Mouse (Mus musculus) MEL (cell line): Measurements from ENCODE around the gene Acap1. TPM values are rescaled to one million over a fixed set of nuclear protein-coding genes. Genes with fewer than 3 reads are reported as not detected.
"Not testable (repeated sequence)": the region's sequence is repeated elsewhere in the genome, so short reads cannot be mapped to it uniquely, and the experiment has no call there.

Experiments used
- DNase-seq: peaks from one replicate; pipeline ENCODE4 v3.0.0; 2011; ENCODE audit warnings: low read depth, low spot score
- H3K27ac ChIP-seq: 2 replicates; pipeline ENCODE4 v1.5.1; 2012; ENCODE audit warnings: low read depth, mild to moderate bottlenecking, control low read depth, low read length, moderate library complexity; ENCODE audit not compliant: control insufficient read depth
- H3K27me3 ChIP-seq, 2 experiments: fragments of 150-350 bp in 1 of 2; sonication (generic) in 1 of 2; 2 replicates each; pipeline ENCODE4 v1.6.1; 2012; ENCODE audit warnings: low read length in 2 of 2, mild to moderate bottlenecking in 2 of 2, improper control_type of control experiment in 1 of 2, moderate library complexity in 1 of 2; ENCODE audit not compliant: insufficient read depth in 2 of 2, control insufficient read depth in 1 of 2
- H3K36me3 ChIP-seq, 2 experiments: 2 replicates each; pipeline ENCODE4 v1.6.1; 2012 to 2014; ENCODE audit warnings: low read length in 2 of 2, improper control_type of control experiment in 1 of 2, inconsistent platforms in 1 of 2, mild to moderate bottlenecking in 1 of 2; ENCODE audit not compliant: insufficient read depth in 2 of 2, control insufficient read depth in 1 of 2
- H3K4me1 ChIP-seq, 2 experiments: fragments of 150-350 bp in 1 of 2; sonication (generic) in 1 of 2; 2 replicates each; pipeline ENCODE4 v1.6.1; 2012; ENCODE audit warnings: low read length in 2 of 2, improper control_type of control experiment in 1 of 2, mild to moderate bottlenecking in 1 of 2; ENCODE audit not compliant: insufficient read depth in 2 of 2, control insufficient read depth in 1 of 2
- H3K4me3 ChIP-seq, 2 experiments: fragments of 150-350 bp in 1 of 2; sonication (generic) in 1 of 2; 2 replicates each; pipeline ENCODE4 v1.5.1; 2012; ENCODE audit warnings: low read depth in 2 of 2, low read length in 2 of 2, mild to moderate bottlenecking in 2 of 2, moderate library complexity in 2 of 2, control low read depth in 1 of 2, improper control_type of control experiment in 1 of 2; ENCODE audit not compliant: control insufficient read depth in 1 of 2, insufficient read depth in 1 of 2
- H3K79me2 ChIP-seq: 2 replicates; pipeline ENCODE4 v1.6.1; 2012; ENCODE audit warnings: mild to moderate bottlenecking, low read length, moderate library complexity; ENCODE audit not compliant: control insufficient read depth, poor library complexity, insufficient read depth
- H3K9ac ChIP-seq: 2 replicates; pipeline ENCODE4 v1.6.1; 2012; ENCODE audit warnings: low read depth, mild to moderate bottlenecking, control low read depth, low read length, moderate library complexity; ENCODE audit not compliant: control insufficient read depth, poor library complexity, severe bottlenecking
- H3K9me3 ChIP-seq: fragments of 150-350 bp; sonication (generic); replicated peaks from 2 replicates; pipeline ENCODE4 v1.6.1; 2012; ENCODE audit warnings: mild to moderate bottlenecking, low read length, improper control_type of control experiment, moderate library complexity; ENCODE audit not compliant: insufficient read depth
- BHLHE40 ChIP-seq: IDR thresholded peaks from 2 replicates; pipeline ENCODE4 v1.6.1; 2012; ENCODE audit warnings: low read depth, mild to moderate bottlenecking, inconsistent platforms, low read length, improper control_type of control experiment, borderline replicate concordance
- CHD1 ChIP-seq: IDR thresholded peaks from 2 replicates; pipeline ENCODE4 v1.6.1; 2012; ENCODE audit warnings: low read depth, mild to moderate bottlenecking, inconsistent platforms, low read length, improper control_type of control experiment
- CHD2 ChIP-seq: IDR thresholded peaks from 2 replicates; pipeline ENCODE4 v1.6.1; 2011; ENCODE audit warnings: low read length, improper control_type of control experiment
- ELF1 ChIP-seq: IDR thresholded peaks from 2 replicates; pipeline ENCODE4 v1.6.1; 2014; ENCODE audit warnings: low read depth, mild to moderate bottlenecking, inconsistent platforms, low read length, improper control_type of control experiment, moderate library complexity
- EP300 ChIP-seq, 2 experiments: IDR thresholded peaks; 2 replicates each; pipeline ENCODE4 v1.6.1; 2011; ENCODE audit warnings: improper control_type of control experiment in 2 of 2, low read length in 2 of 2, low read depth in 1 of 2, mild to moderate bottlenecking in 1 of 2
- ETS1 ChIP-seq: IDR thresholded peaks from 2 replicates; pipeline ENCODE4 v1.6.1; 2012; ENCODE audit warnings: low read depth, mild to moderate bottlenecking, inconsistent platforms, low read length, improper control_type of control experiment, moderate library complexity
- GATA1 ChIP-seq: IDR thresholded peaks from 2 replicates; pipeline ENCODE4 v1.6.1; 2011; ENCODE audit warnings: low read depth, low read length, improper control_type of control experiment
- HCFC1 ChIP-seq: IDR thresholded peaks from 2 replicates; pipeline ENCODE4 v1.6.1; 2012; ENCODE audit warnings: low read depth, mild to moderate bottlenecking, inconsistent platforms, low read length, improper control_type of control experiment, moderate library complexity
- KAT2A ChIP-seq: conservative IDR thresholded peaks from 2 replicates; pipeline ENCODE4 v1.6.1; 2012; ENCODE audit warnings: low read depth, low read length, improper control_type of control experiment, inconsistent platforms
- MAFK ChIP-seq: IDR thresholded peaks from 2 replicates; pipeline ENCODE4 v1.6.1; 2011; ENCODE audit warnings: low read depth, mild to moderate bottlenecking, low read length, improper control_type of control experiment, borderline replicate concordance
- MAX ChIP-seq: IDR thresholded peaks from 2 replicates; pipeline ENCODE4 v1.6.1; 2011; ENCODE audit warnings: low read length, improper control_type of control experiment
- MAZ ChIP-seq: IDR thresholded peaks from 2 replicates; pipeline ENCODE4 v1.6.1; 2012; ENCODE audit warnings: low read depth, mild to moderate bottlenecking, inconsistent platforms, low read length, improper control_type of control experiment
- MXI1 ChIP-seq: IDR thresholded peaks from 2 replicates; pipeline ENCODE4 v1.6.1; 2011; ENCODE audit warnings: mild to moderate bottlenecking, low read depth, low read length, improper control_type of control experiment
- MYB ChIP-seq: IDR thresholded peaks from 2 replicates; pipeline ENCODE4 v1.6.1; 2011; ENCODE audit warnings: mild to moderate bottlenecking, low read depth, low read length, improper control_type of control experiment
- MYC ChIP-seq: IDR thresholded peaks from 2 replicates; pipeline ENCODE4 v1.6.1; 2011; ENCODE audit warnings: low read depth, mild to moderate bottlenecking, low read length, improper control_type of control experiment, moderate library complexity
- NELFE ChIP-seq: IDR thresholded peaks from 2 replicates; pipeline ENCODE4 v1.6.1; 2011; ENCODE audit warnings: low read depth, low read length, improper control_type of control experiment
- NRF1 ChIP-seq: IDR thresholded peaks from 2 replicates; pipeline ENCODE4 v1.6.1; 2014; ENCODE audit warnings: low read depth, mild to moderate bottlenecking, inconsistent platforms, low read length, improper control_type of control experiment, moderate library complexity; ENCODE audit not compliant: poor library complexity, insufficient read depth, severe bottlenecking
- POLR2A ChIP-seq, 2 experiments: IDR thresholded peaks; 2 replicates each; pipeline ENCODE4 v1.6.1; 2011 to 2012; ENCODE audit warnings: low read length in 2 of 2, mild to moderate bottlenecking in 2 of 2, control low read depth in 1 of 2, improper control_type of control experiment in 1 of 2, low read depth in 1 of 2, moderate library complexity in 1 of 2; ENCODE audit not compliant: control insufficient read depth in 1 of 2, insufficient read depth in 1 of 2, poor library complexity in 1 of 2
- POLR2AphosphoS2 ChIP-seq: IDR thresholded peaks from 2 replicates; pipeline ENCODE4 v1.6.1; 2011; ENCODE audit warnings: low read length, improper control_type of control experiment
- RCOR1 ChIP-seq: IDR thresholded peaks from 2 replicates; pipeline ENCODE4 v1.6.1; 2012; ENCODE audit warnings: low read depth, mild to moderate bottlenecking, inconsistent platforms, low read length, improper control_type of control experiment
- SIN3A ChIP-seq: IDR thresholded peaks from 2 replicates; pipeline ENCODE4 v1.6.1; 2012; ENCODE audit warnings: low read length, improper control_type of control experiment, inconsistent platforms
- TAL1 ChIP-seq: IDR thresholded peaks from 2 replicates; pipeline ENCODE4 v1.6.1; 2012; ENCODE audit warnings: mild to moderate bottlenecking, inconsistent platforms, low read length, moderate library complexity, mixed read lengths
- TBP ChIP-seq: IDR thresholded peaks from 2 replicates; pipeline ENCODE4 v1.8.0; 2011; ENCODE audit warnings: low read depth, low read length, improper control_type of control experiment
- TCF12 ChIP-seq: IDR thresholded peaks from 2 replicates; pipeline ENCODE4 v1.6.1; 2014; ENCODE audit warnings: low read depth, mild to moderate bottlenecking, inconsistent platforms, low read length, improper control_type of control experiment, moderate library complexity
- UBTF ChIP-seq: IDR thresholded peaks from 2 replicates; pipeline ENCODE4 v1.6.1; 2012; ENCODE audit warnings: low read depth, mild to moderate bottlenecking, inconsistent platforms, low read length, improper control_type of control experiment, moderate library complexity, borderline replicate concordance; ENCODE audit not compliant: insufficient read depth
- USF1 ChIP-seq: IDR thresholded peaks from 2 replicates; pipeline ENCODE4 v1.6.1; 2014; ENCODE audit warnings: low read depth, mild to moderate bottlenecking, inconsistent platforms, low read length, improper control_type of control experiment, moderate library complexity
- USF2 ChIP-seq, 2 experiments: IDR thresholded peaks; 2 replicates each; pipeline ENCODE4 v1.6.1; 2011 to 2012; ENCODE audit warnings: improper control_type of control experiment in 2 of 2, low read length in 2 of 2, borderline replicate concordance in 1 of 2, inconsistent platforms in 1 of 2, low read depth in 1 of 2, mild to moderate bottlenecking in 1 of 2; ENCODE audit not compliant: insufficient read depth in 1 of 2
- ZC3H11A ChIP-seq: IDR thresholded peaks from 2 replicates; pipeline ENCODE4 v1.6.1; 2012; ENCODE audit warnings: low read depth, mild to moderate bottlenecking, inconsistent platforms, low read length, improper control_type of control experiment
- ZKSCAN1 ChIP-seq: IDR thresholded peaks from 2 replicates; pipeline ENCODE4 v1.6.1; 2012; ENCODE audit warnings: low read depth, mild to moderate bottlenecking, inconsistent platforms, low read length, improper control_type of control experiment, moderate library complexity
- ZNF384 ChIP-seq: IDR thresholded peaks from 2 replicates; pipeline ENCODE4 v1.6.1; 2012; ENCODE audit warnings: low read depth, mild to moderate bottlenecking, inconsistent platforms, low read length, improper control_type of control experiment
- polyA plus RNA-seq, 2 experiments: library from polyadenylated mRNA; stranded (reverse) in 1 of 2; unstranded in 1 of 2; fragments of >175 nt in 1 of 2; fragments of >200 nt in 1 of 2; gene quantifications; 2 replicates each; pipeline versions ENCODE4 v1.2.1 to v1.2.4; 2012; ENCODE audit warnings: low replicate concordance in 2 of 2, low read depth in 1 of 2; ENCODE audit not compliant: insufficient read length in 2 of 2, insufficient read depth in 1 of 2, missing spikeins in 1 of 2
- total RNA-seq: library from RNA; depleted of rRNA; stranded (reverse); fragments of 300-350 nt; gene quantifications from 2 replicates; pipeline ENCODE4 v1.2.3, GENCODE M21; 2012

The Acap1 gene
- total and polyA plus RNA-seq, 3 experiments: 20.7 to 42.2 TPM; not detected in 1

DNA sequence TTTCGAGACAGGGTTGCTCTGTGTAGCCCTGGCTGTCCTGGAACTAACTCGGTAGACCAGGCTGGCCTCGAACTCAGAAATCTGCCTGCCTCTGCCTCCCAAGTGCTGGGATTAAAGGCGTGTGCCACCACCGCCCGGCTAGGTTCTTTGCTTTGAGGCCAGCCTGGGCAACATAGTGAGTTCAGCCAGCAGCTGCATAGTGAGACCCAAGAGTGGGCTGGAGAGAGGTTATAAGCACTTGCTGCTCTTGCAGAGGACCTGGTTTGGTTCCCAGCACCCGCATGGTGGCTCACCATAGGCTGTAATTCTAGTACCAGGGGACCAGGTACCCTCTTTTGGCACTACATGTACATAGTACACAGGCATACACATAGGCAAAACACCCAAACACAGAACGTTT is 34.8 kb upstream of the Acap1 start:
- TF ChIP-seq MXI1: 0 out of 2 replicates have a peak, but pooled peaks have one; percentile 3
- Histone ChIP-seq H3K9ac (0 out of 2 replicates have a peak overlapping the region, but pooled peaks have one; percentile 8), H3K36me3 (peaks cover 0 to 34% of the 10 kb centered on the region in 2 experiments; a peak in 2 of 4 replicates), H3K27ac (peak overlapping the region; percentile 74), H3K4me1 (peaks cover 9 to 35% of the 10 kb centered on the region in 2 experiments; a peak in 3 of 4 replicates)
- peak; percentile 68 for DNase-seq
- H3K4me3 ChIP-seq, H3K79me2 ChIP-seq, H3K27me3 ChIP-seq, H3K9me3 ChIP-seq: not testable (repeated sequence)

DNA sequence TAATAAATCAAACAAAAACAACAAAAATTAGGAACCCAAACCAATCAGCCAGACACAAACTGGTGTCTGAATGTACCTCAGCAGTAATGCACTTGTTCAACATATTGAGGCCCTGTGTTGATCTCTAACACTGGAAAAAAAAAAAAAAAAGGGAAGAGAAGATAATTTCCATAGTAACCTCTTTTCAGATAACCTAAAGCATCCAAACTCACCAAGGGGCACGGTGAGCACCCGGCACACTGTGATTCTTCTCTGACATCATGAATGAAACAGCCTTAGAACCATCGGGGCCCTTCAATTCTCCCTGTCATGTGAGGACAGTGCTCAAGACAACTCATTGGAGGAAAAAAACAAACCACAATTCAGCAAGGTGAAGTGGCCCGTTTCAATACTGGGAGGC is 34.4 kb upstream of the Acap1 start:
- peaks cover 6 to 33% of the 10 kb centered on the region in 2 experiments; a peak in 3 of 4 replicates for H3K4me1 ChIP-seq
- no peaks in the 10 kb centered on the region for H3K9me3 ChIP-seq
- no peak overlapping the region for H3K4me3 ChIP-seq
- TF ChIP-seq MYC (peak; percentile 84; the same call in 1 of the 2 replicates), EP300 (IDR thresholded peaks at IDR 0.05; ENCODE audit: low read depth in 1 of 2, low read length in 2 of 2) (peak; percentile 74 to 94), POLR2A (IDR thresholded peaks at IDR 0.05; ENCODE audit: control insufficient read depth in 1 of 2, insufficient read depth in 1 of 2, low read depth in 1 of 2, low read length in 2 of 2, poor library complexity in 1 of 2) (peak in 1 of 2 experiments; percentile 29; a peak in 1 of 4 replicates), CHD2 (no peak), ZKSCAN1 (peak; percentile 87; the same call in 1 of the 2 replicates), KAT2A (no peak), MAZ (peak; percentile 72; the same call in 1 of the 2 replicates), POLR2AphosphoS2 (no peak), ZC3H11A (0 out of 2 replicates have a peak, but pooled peaks have one; percentile 12), TBP (no peak), UBTF (no peak), USF1 (peak; percentile 44), ETS1 (peak; percentile 90), USF2 (IDR thresholded peaks at IDR 0.05; ENCODE audit: borderline replicate concordance in 1 of 2, insufficient read depth in 1 of 2, low read depth in 1 of 2, low read length in 2 of 2) (no peak), TCF12 (peak; percentile 42; the same call in 1 of the 2 replicates), ELF1 (0 out of 2 replicates have a peak, but pooled peaks have one; percentile 35), SIN3A (peak; percentile 90), MYB (no peak), HCFC1 (peak; percentile 67), ZNF384 (peak; percentile 99), NRF1 (0 out of 2 replicates have a peak, but pooled peaks have one; percentile 5), RCOR1 (peak; percentile 91), BHLHE40 (peak; percentile 66; the same call in 1 of the 2 replicates), NELFE (peak; percentile 33; the same call in 1 of the 2 replicates), MAX (peak; percentile 60; the same call in 1 of the 2 replicates), MAFK (no peak), GATA1 (peak; percentile 99), CHD1 (no peak), TAL1 (no peak), MXI1 (peak; percentile 70)
- DNase-seq: peak; percentile 87
- no peaks in the 10 kb centered on the region for H3K27me3 ChIP-seq
- H3K27ac ChIP-seq: peak overlapping the region; percentile 74
- no peaks in the 10 kb centered on the region for H3K79me2 ChIP-seq
- H3K36me3 ChIP-seq: peaks cover 0 to 33% of the 10 kb centered on the region in 2 experiments; a peak in 2 of 4 replicates
- H3K9ac ChIP-seq: no peak overlapping the region
